Mouse (Mus musculus): Measurements from ENCODE around the gene Ptprj. TPM values are rescaled to one million over a fixed set of nuclear protein-coding genes. Genes with fewer than 3 reads are reported as not detected.

Ptprj gene
- total RNA-seq, 1 experiment from 2014 or later: 262 TPM

- no peak for ATAC-seq (replicated peaks; ENCODE audit: insufficient number of reproducible peaks, low FRiP score, low TSS enrichment, poor library complexity, severe bottlenecking)
Measured at GRCm38 (mm10) chr2:90564552-90564951, 15.9 kb downstream of the Ptprj start.

- no peak for ATAC-seq (replicated peaks; ENCODE audit: insufficient number of reproducible peaks, low FRiP score, low TSS enrichment, poor library complexity, severe bottlenecking)
Measured at GRCm38 (mm10) chr2:90563171-90563570, 17.3 kb downstream of the Ptprj start.

DNA sequence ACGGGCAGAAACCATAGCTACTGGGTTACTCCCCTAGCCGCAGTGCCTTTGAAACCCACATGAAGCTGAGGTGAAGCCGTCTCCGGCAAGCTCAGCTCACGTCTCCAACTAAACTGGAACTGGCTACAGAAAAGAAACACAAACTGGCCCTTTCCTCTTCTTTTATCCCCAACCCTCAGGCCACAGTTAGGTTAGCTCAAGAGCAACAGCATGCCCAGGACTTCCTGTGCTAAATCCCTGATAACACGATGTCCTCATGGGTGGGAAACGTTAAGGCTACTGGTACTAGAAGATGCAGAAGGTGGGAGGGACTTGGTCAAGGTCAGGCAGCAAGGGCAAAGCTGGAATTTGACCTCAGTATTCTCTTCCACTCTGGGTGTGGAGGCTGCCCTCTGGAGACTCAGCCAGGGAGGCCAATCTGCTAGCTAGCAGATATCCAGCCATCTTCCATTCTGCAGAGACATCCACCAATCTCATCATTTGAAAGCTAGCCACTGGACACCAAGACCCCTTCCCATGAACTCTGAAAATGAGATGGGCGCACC lies 18.2 kb downstream of the Ptprj start:
- ATAC-seq (replicated peaks; ENCODE audit: insufficient number of reproducible peaks, low FRiP score, low TSS enrichment, poor library complexity, severe bottlenecking): no peak

- ATAC-seq (replicated peaks; ENCODE audit: insufficient number of reproducible peaks, low FRiP score, low TSS enrichment, poor library complexity, severe bottlenecking): no peak
Measured at GRCm38 (mm10) chr2:90560197-90560843, 20.1 kb downstream of the Ptprj start.

DNA sequence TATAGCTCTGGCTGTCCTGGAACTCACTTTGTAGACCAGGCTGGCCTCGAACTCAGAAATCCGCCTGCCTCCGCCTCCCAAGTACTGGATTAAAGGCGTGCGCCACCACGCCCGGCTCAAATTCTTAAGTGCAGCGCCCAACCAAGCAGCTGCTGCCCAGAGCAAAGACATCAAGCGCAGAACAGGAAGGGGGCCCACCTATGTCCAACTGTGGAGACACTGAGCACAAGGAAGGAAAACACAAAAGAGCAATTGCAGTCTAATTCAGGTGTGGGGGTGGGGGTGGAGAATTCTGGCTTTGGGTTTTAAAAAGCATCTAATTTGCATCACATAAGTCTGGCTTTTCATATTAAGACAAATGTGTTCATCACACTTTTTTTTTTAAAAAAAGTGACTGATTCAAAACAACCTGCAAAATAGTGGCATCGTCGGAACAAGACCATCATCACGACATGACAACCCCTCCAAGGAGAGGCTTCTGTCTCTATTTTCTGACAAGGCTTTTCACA lies 20.7 kb downstream of the Ptprj start:
- ATAC-seq (replicated peaks; ENCODE audit: insufficient number of reproducible peaks, low FRiP score, low TSS enrichment, poor library complexity, severe bottlenecking): no peak

GRCm38 (mm10) chr2:90559015-90559687 lies 21.3 kb downstream of the Ptprj start:
- ATAC-seq (replicated peaks; ENCODE audit: insufficient number of reproducible peaks, low FRiP score, low TSS enrichment, poor library complexity, severe bottlenecking): peak; percentile 41; the same call in 1 of the 2 replicates

DNA sequence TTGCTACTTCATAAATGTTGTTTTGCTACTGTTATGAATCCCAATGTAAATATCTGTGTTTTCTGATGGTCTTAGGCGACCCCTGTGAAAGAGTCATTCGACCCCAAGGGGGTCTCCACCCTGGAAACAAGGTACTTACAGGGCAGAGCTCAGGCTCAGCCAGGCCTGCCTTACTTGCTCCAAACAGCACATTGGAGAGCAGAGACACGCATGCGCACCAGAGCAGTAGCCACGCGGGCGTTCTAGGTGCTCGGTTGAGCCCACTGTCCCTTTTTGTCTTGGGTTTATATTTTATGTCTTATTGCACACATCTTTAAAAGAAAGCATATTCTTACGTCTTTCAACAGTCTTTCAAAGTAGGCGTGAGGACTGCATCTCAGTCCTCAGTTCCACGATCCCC lies 22.1 kb downstream of the Ptprj start:
- ATAC-seq (replicated peaks; ENCODE audit: insufficient number of reproducible peaks, low FRiP score, low TSS enrichment, poor library complexity, severe bottlenecking): no peak

GRCm38 (mm10) chr2:90557913-90558312 lies 22.5 kb downstream of the Ptprj start:
- ATAC-seq (replicated peaks; ENCODE audit: insufficient number of reproducible peaks, low FRiP score, low TSS enrichment, poor library complexity, severe bottlenecking): no peak

DNA sequence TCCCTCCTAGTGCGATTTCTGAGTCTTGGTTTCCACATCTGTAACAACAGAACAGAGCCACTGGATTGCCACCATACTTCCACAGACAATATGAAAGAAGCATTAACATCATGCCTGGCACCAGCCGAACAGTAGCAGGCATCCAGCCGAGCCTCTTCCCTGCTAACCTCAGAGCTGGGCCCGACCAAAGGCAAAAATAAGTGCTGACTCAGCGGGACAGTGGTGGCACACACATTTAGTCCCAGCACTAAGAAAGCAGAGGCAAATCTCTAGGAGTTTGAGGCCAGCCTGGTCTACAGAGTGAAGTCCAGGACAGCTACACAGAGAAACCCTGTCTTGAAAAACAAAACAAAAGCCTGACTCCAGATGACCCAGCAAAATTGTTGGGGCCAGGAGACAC lies 24.7 kb downstream of the Ptprj start:
- ATAC-seq (replicated peaks; ENCODE audit: insufficient number of reproducible peaks, low FRiP score, low TSS enrichment, poor library complexity, severe bottlenecking): no peak

GRCm38 (mm10) chr2:90554806-90555205 lies 25.6 kb downstream of the Ptprj start:
- no peak for ATAC-seq (replicated peaks; ENCODE audit: insufficient number of reproducible peaks, low FRiP score, low TSS enrichment, poor library complexity, severe bottlenecking)

DNA sequence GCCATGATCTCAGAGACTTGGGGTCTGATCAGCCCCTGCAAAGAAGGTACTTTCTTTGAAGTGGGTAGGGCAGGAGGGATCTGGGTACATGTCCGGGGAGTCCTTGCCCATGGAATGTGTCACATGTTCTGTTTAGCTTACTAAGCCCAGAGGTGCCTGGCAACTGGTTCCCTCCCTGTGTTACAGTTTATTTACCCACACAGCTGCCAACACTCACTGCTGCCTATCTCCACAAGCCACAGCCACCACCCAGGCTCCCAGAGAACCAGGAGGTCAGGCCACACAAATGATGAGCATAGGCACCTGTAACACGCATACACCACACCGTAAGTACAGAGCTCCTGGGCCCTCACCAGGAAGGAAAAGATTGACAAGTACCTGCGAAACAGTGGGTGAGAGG lies 26.6 kb downstream of the Ptprj start:
- no peak for ATAC-seq (replicated peaks; ENCODE audit: insufficient number of reproducible peaks, low FRiP score, low TSS enrichment, poor library complexity, severe bottlenecking)

DNA sequence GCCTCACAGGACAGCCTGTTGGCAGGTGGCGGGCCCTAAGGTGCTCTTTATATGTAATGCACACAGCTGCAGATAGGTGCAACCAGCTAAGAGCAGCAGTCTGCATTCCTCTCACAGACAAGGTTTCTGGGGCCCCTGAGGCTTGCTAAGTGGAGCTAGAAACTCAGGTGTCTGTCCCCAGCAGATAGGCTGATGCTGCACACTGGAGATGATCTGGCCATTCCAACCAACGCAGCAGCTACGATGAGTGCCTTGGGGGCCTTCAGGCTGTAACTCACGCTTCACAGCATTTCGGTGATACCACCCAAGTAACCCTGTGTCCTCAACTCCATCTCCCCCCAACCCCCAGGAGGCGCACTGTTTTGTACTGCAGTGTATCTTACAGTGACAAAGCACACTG lies 29.8 kb downstream of the Ptprj start:
- ATAC-seq (replicated peaks; ENCODE audit: insufficient number of reproducible peaks, low FRiP score, low TSS enrichment, poor library complexity, severe bottlenecking): no peak

GRCm38 (mm10) chr2:90548541-90548940 lies 31.9 kb downstream of the Ptprj start:
- ATAC-seq (replicated peaks; ENCODE audit: insufficient number of reproducible peaks, low FRiP score, low TSS enrichment, poor library complexity, severe bottlenecking): no peak

- no peak for ATAC-seq (replicated peaks; ENCODE audit: insufficient number of reproducible peaks, low FRiP score, low TSS enrichment, poor library complexity, severe bottlenecking)
Measured at GRCm38 (mm10) chr2:90547144-90547609, 33.3 kb downstream of the Ptprj start.

DNA sequence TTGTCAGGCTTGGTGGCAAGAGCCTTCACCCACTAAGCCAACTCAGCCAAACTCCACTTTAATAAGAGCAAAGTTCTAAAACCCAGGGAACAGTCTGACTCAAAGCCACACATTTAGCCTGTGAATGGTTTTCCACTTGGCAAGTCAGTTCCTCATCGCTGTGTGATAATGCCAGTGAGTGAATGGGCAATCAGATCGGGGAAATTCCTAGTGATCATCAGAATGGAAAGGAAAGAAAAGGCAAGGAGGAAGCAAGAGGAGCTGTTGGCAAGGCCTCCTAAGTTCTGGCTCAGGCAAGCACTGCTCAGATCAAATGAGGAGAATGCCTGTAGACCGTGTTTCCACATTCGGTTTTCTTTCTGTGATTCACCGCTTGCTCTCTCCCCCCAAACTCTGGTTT lies 35.2 kb downstream of the Ptprj start:
- no peak for ATAC-seq (replicated peaks; ENCODE audit: insufficient number of reproducible peaks, low FRiP score, low TSS enrichment, poor library complexity, severe bottlenecking)

GRCm38 (mm10) chr2:90543989-90544388 lies 36.5 kb downstream of the Ptprj start:
- ATAC-seq (replicated peaks; ENCODE audit: insufficient number of reproducible peaks, low FRiP score, low TSS enrichment, poor library complexity, severe bottlenecking): no peak

DNA sequence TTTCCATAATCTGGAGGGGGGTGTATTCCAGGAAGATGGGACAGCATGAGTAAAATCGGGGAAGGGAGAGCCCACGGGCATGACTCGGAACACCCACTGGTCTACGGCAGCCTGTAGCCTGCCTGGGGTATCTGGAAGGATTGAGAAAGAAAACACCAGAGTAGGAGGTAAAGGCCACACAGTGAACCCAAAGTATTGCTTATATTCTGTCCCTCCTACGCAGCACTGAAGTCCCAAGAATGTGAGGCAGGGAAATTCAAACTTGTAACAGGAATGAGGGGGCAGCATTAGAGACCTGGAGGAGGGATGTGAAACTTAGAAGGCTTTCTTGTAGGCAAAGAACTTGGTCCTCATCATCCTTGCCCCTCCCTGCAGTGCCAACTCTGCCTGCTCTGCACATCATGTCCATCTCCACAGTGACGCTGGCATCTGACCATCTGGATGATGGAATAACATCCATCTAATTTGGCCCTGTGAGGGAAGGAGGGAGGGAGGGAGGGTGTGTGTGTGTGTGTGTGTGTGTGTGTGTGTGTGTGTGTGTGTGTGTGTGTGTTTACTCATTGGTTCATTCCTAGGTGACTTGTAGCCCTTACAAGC lies 37.2 kb downstream of the Ptprj start:
- no peak for ATAC-seq (replicated peaks; ENCODE audit: insufficient number of reproducible peaks, low FRiP score, low TSS enrichment, poor library complexity, severe bottlenecking)

DNA sequence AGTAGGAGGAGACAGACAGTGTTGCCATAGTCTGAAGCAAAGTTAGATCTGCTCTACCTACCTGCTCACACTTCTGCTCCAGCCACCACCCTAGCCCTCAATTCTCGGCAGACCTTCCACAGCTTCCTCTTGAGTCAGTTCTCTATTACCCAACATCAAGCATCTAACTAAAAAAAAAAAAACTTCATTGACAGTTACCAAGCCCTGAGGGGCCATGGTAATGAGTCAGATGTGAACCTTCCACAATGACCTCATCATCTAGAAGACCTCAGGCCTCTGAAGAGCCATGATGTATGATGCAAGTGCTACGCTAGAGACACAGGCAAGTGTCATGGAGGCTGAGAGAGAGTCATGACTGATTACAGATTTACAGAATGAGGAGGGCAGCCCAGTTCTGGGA lies 37.8 kb downstream of the Ptprj start:
- ATAC-seq (replicated peaks; ENCODE audit: insufficient number of reproducible peaks, low FRiP score, low TSS enrichment, poor library complexity, severe bottlenecking): peak; percentile 94

GRCm38 (mm10) chr2:90539206-90539605 lies 41.2 kb downstream of the Ptprj start:
- ATAC-seq (replicated peaks; ENCODE audit: insufficient number of reproducible peaks, low FRiP score, low TSS enrichment, poor library complexity, severe bottlenecking): no peak

DNA sequence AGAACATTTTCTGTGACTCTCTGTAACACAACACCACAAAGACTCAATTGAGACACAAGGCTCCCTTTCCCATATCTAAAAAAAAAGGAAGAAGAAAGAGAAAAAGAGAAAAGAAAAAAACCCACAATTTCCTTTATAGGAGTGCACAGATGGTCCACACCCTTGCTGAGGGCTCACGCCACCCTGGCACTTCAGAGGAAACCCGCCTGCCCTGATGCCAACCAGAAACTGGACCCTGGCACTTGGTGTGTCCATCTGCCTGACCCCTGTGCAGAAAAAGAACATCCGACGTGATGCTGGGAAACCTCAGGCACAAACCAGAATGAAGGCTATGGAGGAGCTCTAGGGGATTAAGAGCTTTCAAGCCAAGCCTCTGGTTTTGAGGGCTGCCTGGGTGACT lies 43.2 kb downstream of the Ptprj start:
- ATAC-seq (replicated peaks; ENCODE audit: insufficient number of reproducible peaks, low FRiP score, low TSS enrichment, poor library complexity, severe bottlenecking): no peak
